Mouse (Mus musculus): ENCODE results near the gene Mtmr4. TPM values are rescaled to one million over a fixed set of nuclear protein-coding genes. Genes with fewer than 3 reads are reported as not detected.

Mtmr4 gene
- polyA plus RNA-seq, 1 experiment from 2014 or later, result 26.1 TPM

DNA sequence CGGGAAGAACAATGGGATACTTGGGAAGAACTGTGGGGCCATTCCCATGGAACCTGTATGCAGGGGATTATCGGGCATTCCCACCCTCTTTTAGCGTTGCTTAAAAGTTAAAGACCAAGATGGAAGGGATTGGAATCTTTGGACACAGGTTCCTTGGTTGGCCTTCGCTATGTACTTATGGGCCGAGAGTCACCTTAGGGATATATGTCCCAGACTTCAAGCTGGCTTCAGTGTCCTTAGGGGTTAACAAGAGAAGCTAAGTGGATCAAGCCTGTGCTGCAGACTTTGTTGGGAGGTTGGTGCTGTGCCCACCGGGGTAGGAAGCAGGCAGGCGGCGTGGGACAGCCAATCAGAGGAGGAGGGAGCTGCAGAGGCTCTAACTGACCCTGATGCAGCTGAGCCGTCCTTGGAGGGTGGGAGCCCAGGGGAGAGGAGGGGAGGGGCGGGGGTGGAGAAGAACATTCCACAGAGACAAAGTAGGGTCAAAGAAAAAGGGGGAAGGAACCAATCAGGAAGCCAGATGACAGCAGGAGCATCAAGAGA lies 11.3 kb upstream of the Mtmr4 start:
- no peak overlapping the region for H3K4me3 ChIP-seq (ENCODE audit: low read length)
- H3K9ac ChIP-seq (ENCODE audit: low read depth, low read length), result no peak overlapping the region
- 49% methylated on average over 10 of the region's 10 CpGs for WGBS
- peaks cover 12% of the 10 kb centered on the region for H3K4me1 ChIP-seq (ENCODE audit: control insufficient read depth, insufficient read depth, low read length)
- no peaks in the 10 kb centered on the region for H3K9me3 ChIP-seq (ENCODE audit: control insufficient read depth, low read length)
- no peak for ATAC-seq
- H3K36me3 ChIP-seq (ENCODE audit: control insufficient read depth, insufficient read depth, low read length), result no peaks in the 10 kb centered on the region
- H3K27me3 ChIP-seq (replicated peaks; ENCODE audit: control insufficient read depth, insufficient read depth, low read length), result no peaks in the 10 kb centered on the region; the same call in 1 of the 2 replicates
- H3K4me2 ChIP-seq (ENCODE audit: low read depth, low read length), result no peak overlapping the region
- no peak overlapping the region for H3K27ac ChIP-seq (ENCODE audit: low read length)

DNA sequence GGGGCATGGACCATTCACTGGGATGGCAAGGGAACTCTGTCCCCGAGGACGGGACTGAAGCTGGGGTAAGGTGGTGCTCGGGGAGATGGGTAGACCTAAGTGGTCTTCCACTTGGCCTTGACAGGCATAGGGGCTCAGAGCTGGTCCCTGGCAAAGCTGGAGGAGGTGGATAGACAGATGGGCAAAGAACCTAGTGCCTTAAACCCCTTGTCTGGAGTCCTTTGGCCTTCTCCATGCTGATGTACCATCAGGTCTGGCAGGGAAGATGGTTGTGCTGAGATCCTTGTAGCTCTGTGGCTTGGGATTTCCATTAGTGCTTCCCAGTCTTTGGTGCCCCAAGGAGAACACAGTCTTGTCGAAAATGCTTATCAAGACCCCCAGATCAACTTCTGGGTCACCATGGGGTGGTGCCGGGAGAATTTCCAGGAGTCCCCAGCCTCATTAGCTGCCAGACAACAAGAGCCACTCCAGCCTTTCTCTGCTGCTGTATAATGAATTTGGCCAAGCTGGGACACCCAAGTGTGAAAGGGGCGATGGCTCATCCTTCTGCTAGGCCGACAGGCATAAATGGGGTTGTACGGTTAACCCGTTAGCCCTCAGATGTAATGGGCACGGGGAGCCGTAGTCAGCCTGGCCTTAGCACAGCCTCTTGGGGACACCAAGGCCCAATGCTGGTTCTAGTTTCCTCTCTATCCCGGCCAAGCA lies 10.6 kb upstream of the Mtmr4 start:
- Histone ChIP-seq H3K9me3 (ENCODE audit: control insufficient read depth, low read length) (no peaks in the 10 kb centered on the region), H3K9ac (ENCODE audit: low read depth, low read length) (no peak overlapping the region), H3K27ac (ENCODE audit: low read length) (no peak overlapping the region), H3K27me3 (replicated peaks; ENCODE audit: control insufficient read depth, insufficient read depth, low read length) (no peaks in the 10 kb centered on the region; the same call in 1 of the 2 replicates), H3K4me2 (ENCODE audit: low read depth, low read length) (no peak overlapping the region), H3K36me3 (ENCODE audit: control insufficient read depth, insufficient read depth, low read length) (no peaks in the 10 kb centered on the region), H3K4me3 (ENCODE audit: low read length) (no peak overlapping the region), H3K4me1 (ENCODE audit: control insufficient read depth, insufficient read depth, low read length) (peaks cover 12% of the 10 kb centered on the region)
- ATAC-seq, result no peak
- WGBS, result 90% methylated on average over 12 of the region's 12 CpGs

DNA sequence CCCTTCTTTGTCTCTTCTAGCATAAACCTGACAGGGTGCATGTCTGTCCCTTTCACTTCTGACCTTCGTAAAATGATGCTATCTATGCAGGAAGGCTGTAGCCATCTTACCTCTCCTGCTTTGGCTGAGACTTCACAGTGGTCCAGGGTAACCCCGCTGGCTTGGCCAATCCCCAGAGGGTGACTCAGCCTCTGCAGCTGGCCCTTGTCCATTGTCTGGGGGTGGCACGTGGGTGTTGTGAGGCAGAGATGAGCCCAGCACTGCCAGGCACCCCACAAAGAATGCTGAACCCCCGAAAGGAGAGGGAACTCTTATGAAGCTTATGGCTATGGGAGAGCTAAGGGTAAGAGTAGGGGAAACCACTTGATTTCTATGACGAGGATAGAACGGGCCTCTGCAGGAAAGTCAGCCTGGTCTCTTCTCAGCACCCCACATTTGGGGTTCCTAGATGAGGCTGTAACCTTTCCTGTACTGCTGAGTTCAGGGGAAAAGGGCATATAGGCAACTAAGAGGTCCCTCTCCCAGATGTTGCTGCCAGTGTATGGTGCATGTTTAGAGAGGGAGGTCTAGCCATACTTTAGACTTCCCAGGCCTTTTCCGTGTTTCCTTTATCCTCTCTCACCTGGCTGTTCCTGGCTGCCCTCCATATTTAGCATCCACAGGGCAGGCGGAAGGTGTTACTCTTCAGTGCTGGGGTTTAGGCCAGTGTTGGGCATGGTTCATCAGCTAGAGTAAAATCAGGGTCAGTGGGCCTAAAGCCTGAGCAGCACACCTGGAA lies 9.8 kb upstream of the Mtmr4 start:
- H3K27ac ChIP-seq (ENCODE audit: low read length), result no peak overlapping the region
- no peak overlapping the region for H3K9ac ChIP-seq (ENCODE audit: low read depth, low read length)
- no peaks in the 10 kb centered on the region for H3K36me3 ChIP-seq (ENCODE audit: control insufficient read depth, insufficient read depth, low read length)
- ATAC-seq, result no peak
- no peaks in the 10 kb centered on the region; the same call in 1 of the 2 replicates for H3K27me3 ChIP-seq (replicated peaks; ENCODE audit: control insufficient read depth, insufficient read depth, low read length)
- no peaks in the 10 kb centered on the region for H3K9me3 ChIP-seq (ENCODE audit: control insufficient read depth, low read length)
- no peak overlapping the region for H3K4me3 ChIP-seq (ENCODE audit: low read length)
- no peak overlapping the region for H3K4me2 ChIP-seq (ENCODE audit: low read depth, low read length)
- peaks cover 12% of the 10 kb centered on the region for H3K4me1 ChIP-seq (ENCODE audit: control insufficient read depth, insufficient read depth, low read length)
- 82% methylated on average over 8 of the region's 8 CpGs for WGBS

DNA sequence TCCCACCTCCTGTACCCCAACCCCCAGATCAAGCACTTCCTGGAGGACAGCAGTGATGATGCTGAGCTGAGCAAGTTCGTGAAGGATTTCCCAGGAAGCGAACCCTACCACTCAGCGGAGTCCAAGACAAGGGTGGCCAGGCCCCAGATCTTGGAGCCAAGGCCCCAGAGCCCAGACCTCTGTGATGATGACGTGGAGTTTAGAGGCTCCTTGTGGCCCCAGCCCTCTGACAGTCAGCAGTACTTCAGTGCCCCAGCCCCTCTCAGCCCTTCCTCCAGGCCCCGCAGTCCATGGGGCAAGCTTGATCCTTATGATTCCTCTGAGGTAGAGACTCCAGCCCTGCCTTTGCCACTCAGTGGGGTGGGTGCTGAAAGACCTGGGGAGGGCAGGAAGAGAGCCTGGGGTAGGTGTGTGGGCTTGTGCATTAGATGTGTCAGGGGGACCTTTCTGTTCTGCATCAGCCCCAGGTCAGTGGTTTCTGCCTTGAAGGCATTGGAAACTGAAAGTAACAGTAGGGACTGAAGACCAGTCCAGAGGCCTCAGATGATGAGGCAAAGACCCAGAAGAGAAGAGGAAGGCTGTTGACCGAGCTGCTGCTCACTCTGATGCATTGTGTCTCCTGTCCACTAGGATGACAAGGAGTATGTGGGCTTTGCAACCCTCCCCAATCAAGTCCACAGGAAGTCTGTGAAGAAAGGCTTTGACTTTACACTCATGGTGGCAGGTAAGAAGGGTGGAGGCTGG lies 8.5 kb upstream of the Mtmr4 start:
- H3K27ac ChIP-seq (ENCODE audit: low read length), result no peak overlapping the region; the same call in 1 of the 2 replicates
- H3K9me3 ChIP-seq (ENCODE audit: control insufficient read depth, low read length), result no peaks in the 10 kb centered on the region
- H3K4me2 ChIP-seq (ENCODE audit: low read depth, low read length), result no peak overlapping the region
- WGBS, result 83% methylated on average over 6 of the region's 6 CpGs
- peaks cover 6% of the 10 kb centered on the region for H3K4me1 ChIP-seq (ENCODE audit: control insufficient read depth, insufficient read depth, low read length)
- H3K36me3 ChIP-seq (ENCODE audit: control insufficient read depth, insufficient read depth, low read length), result no peaks in the 10 kb centered on the region
- H3K9ac ChIP-seq (ENCODE audit: low read depth, low read length), result no peak overlapping the region
- no peak overlapping the region for H3K4me3 ChIP-seq (ENCODE audit: low read length)
- no peaks in the 10 kb centered on the region; the same call in 1 of the 2 replicates for H3K27me3 ChIP-seq (replicated peaks; ENCODE audit: control insufficient read depth, insufficient read depth, low read length)
- ATAC-seq, result no peak

DNA sequence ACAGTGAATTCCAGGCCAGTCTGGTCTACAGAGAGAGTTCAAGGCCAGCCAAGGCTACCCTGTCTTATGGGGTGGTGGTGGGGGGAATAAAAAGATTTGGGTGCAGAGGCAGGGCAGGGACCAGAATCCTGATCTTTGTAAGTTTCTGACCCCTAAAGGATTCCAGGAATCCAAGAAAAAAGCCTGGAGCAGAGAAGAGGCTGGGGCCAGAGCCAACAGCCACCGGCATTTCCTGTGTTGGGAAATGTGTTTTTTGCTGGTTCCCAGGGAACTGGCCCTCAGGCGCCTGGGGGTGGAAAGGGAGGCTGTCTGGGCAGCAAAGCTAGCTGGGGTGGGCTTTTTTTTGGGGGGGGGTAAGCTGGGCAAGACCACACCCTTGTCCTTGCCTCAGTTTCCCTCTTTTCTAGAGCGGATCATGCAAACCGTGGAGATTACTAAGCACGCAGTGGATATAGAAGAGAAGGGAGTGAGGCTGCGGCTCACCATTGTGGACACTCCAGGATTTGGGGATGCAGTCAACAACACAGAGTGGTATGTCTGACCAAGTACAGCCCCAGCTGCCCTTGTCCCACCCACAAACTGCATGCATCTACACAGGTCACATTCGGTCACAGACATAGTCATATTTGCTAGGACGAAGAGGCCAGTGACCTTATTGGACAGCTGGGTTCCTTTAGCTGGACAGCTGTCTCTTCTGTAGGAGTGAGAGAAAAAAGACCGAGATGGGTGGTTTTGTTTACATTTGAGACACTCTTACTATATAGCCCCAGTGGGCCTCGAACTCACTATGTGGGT lies 7.1 kb upstream of the Mtmr4 start:
- 70% methylated on average over 10 of the region's 10 CpGs for WGBS
- peak overlapping the region; percentile 68 for H3K27ac ChIP-seq (ENCODE audit: low read length)
- no peaks in the 10 kb centered on the region for H3K9me3 ChIP-seq (ENCODE audit: control insufficient read depth, low read length)
- ATAC-seq, result 0 out of 2 replicates have a peak, but pooled peaks have one; percentile 34
- H3K4me2 ChIP-seq (ENCODE audit: low read depth, low read length), result no peak overlapping the region
- no peak overlapping the region for H3K9ac ChIP-seq (ENCODE audit: low read depth, low read length)
- H3K27me3 ChIP-seq (replicated peaks; ENCODE audit: control insufficient read depth, insufficient read depth, low read length), result no peaks in the 10 kb centered on the region; the same call in 1 of the 2 replicates
- no peak overlapping the region for H3K4me3 ChIP-seq (ENCODE audit: low read length)
- no peaks in the 10 kb centered on the region for H3K36me3 ChIP-seq (ENCODE audit: control insufficient read depth, insufficient read depth, low read length)
- H3K4me1 ChIP-seq (ENCODE audit: control insufficient read depth, insufficient read depth, low read length), result peaks cover 10% of the 10 kb centered on the region

DNA sequence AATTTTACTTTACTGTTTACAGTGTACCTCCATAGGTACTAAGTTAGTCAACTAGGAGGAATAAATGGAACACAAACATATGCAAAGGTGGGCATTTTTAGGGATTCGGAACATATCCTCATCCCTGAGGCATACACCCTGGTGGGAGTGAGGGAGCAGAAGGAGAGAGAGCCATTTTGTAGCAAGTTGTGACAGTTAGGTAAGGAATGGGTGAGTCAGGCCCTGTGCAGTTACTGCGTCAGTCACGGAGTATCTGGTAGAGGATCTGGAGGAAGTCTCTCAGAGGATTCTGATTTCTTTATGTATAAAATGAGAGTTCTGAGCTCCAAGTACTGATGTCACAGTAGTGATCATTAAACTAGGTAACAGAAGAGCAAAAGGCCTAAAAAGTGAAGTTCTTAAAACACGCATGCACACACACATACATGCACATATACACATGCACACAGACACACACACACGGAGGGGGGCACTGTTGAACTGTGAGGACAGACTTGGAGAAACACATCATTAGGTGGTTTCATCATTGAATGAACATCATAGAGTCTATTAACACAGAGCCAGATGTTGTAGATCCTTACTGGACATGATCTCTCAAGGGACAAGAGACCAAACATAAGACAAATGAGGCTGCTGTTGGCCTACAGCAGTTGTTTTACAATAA lies 4.6 kb upstream of the Mtmr4 start:
- ATAC-seq, result no peak
- Histone ChIP-seq H3K4me1 (ENCODE audit: control insufficient read depth, insufficient read depth, low read length) (peaks cover 18% of the 10 kb centered on the region), H3K9me3 (ENCODE audit: control insufficient read depth, low read length) (no peaks in the 10 kb centered on the region), H3K27ac (ENCODE audit: low read length) (no peak overlapping the region), H3K4me2 (ENCODE audit: low read depth, low read length) (no peak overlapping the region), H3K9ac (ENCODE audit: low read depth, low read length) (no peak overlapping the region), H3K27me3 (replicated peaks; ENCODE audit: control insufficient read depth, insufficient read depth, low read length) (no peaks in the 10 kb centered on the region), H3K36me3 (ENCODE audit: control insufficient read depth, insufficient read depth, low read length) (no peaks in the 10 kb centered on the region), H3K4me3 (ENCODE audit: low read length) (no peak overlapping the region)
- 87% methylated on average over 5 of the region's 5 CpGs for WGBS

DNA sequence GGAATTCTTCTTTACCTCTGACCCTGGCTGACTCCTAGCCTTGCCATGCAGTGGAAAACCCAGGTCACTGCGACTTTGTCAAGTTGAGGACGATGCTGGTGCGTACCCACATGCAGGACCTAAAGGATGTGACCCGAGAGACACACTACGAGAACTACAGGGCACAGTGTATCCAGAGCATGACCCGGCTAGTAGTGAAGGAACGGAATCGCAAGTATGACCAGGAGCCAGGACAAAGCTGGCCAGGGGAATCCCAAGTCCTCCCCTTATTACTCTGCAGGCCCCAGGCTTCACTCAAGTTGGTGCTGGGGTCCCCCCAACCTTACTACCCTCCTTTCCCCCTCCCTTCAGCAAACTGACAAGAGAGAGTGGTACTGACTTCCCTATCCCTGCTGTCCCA lies 2.4 kb upstream of the Mtmr4 start:
- Histone ChIP-seq H3K4me2 (ENCODE audit: low read depth, low read length) (peak overlapping the region; percentile 72; the same call in 1 of the 2 replicates), H3K4me1 (ENCODE audit: control insufficient read depth, insufficient read depth, low read length) (peaks cover 34% of the 10 kb centered on the region), H3K4me3 (ENCODE audit: low read length) (no peak overlapping the region), H3K9ac (ENCODE audit: low read depth, low read length) (0 out of 2 replicates have a peak overlapping the region, but pooled peaks have one; percentile 7), H3K27me3 (replicated peaks; ENCODE audit: control insufficient read depth, insufficient read depth, low read length) (no peaks in the 10 kb centered on the region), H3K9me3 (ENCODE audit: control insufficient read depth, low read length) (no peaks in the 10 kb centered on the region), H3K27ac (ENCODE audit: low read length) (no peak overlapping the region), H3K36me3 (ENCODE audit: control insufficient read depth, insufficient read depth, low read length) (no peaks in the 10 kb centered on the region)
- ATAC-seq, result no peak
- 88% methylated on average over 8 of the region's 8 CpGs for WGBS

DNA sequence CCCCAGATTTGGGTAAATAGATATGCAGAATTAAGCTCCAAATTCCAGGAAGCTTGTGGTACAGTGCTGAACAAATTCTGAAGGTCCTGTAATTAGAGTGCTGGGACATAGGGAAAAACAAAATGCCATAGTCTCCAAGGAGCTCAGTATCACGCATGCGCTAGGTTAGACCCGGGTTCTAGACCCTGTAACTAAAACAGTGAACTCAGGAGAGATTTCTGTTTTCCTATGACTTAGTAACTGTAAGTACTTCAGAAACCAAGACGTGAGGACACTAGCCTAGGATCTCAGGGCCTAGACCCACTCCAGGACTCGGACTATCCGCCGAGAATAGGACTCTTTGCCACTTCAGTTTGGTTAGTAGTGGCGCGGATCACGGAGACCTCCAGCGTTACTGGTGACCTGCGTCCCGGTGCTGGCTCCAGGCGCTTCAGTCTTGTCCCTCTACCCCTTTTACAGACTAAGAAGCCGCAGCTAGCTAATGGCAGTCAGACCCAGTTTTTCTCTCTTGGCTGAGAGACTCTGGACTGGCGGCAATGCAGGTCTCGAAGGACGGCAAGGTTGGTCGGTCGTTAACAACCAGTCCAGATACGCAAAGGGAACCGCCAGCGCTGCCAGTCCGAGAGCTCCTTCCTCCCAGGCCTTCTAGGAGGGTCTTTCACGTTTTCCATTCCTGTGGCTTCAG lies 979 bp upstream of the Mtmr4 start:
- 1% methylated on average over 25 of the region's 25 CpGs for WGBS
- H3K9me3 ChIP-seq (ENCODE audit: control insufficient read depth, low read length), result no peaks in the 10 kb centered on the region
- no peak for ATAC-seq
- H3K36me3 ChIP-seq (ENCODE audit: control insufficient read depth, insufficient read depth, low read length), result no peaks in the 10 kb centered on the region
- peak overlapping the region; percentile 76 for H3K4me3 ChIP-seq (ENCODE audit: low read length)
- H3K27me3 ChIP-seq (replicated peaks; ENCODE audit: control insufficient read depth, insufficient read depth, low read length), result no peaks in the 10 kb centered on the region
- peak overlapping the region; percentile 72 for H3K4me2 ChIP-seq (ENCODE audit: low read depth, low read length)
- peak overlapping the region; percentile 94 for H3K27ac ChIP-seq (ENCODE audit: low read length)
- H3K9ac ChIP-seq (ENCODE audit: low read depth, low read length), result peak overlapping the region; percentile 90
- H3K4me1 ChIP-seq (ENCODE audit: control insufficient read depth, insufficient read depth, low read length), result peaks cover 40% of the 10 kb centered on the region

Measured in intestine, embryonic 16.5 days (tissue).